Mouse (Mus musculus) heart, embryonic 13.5 days (tissue): ENCODE data around the gene Cks1b. TPM values are rescaled to one million over a fixed set of nuclear protein-coding genes. Genes with fewer than 3 reads are reported as not detected.

ENCODE experiments used
- ATAC-seq: fragments of 200-750 bp; cut with Nextera tagmentation; 2 replicates; pipeline ENCODE4 v1.8.0; 2017; ENCODE audit warnings: moderate TSS enrichment; ENCODE audit not compliant: insufficient number of reproducible peaks, low FRiP score, low TSS enrichment; ENCODE audit errors: extremely low read depth
- H3K27ac ChIP-seq: fragments of 300-500 bp; sonication (generic); replicated peaks from 2 replicates; pipeline ENCODE4 v1.5.1; 2015; ENCODE audit warnings: moderate library complexity, mild to moderate bottlenecking, inconsistent platforms
- H3K27me3 ChIP-seq: fragments of 300-500 bp; sonication (generic); replicated peaks from 2 replicates; pipeline ENCODE4 v1.6.1; 2015; ENCODE audit warnings: mild to moderate bottlenecking, inconsistent platforms
- H3K36me3 ChIP-seq: fragments of 300-500 bp; sonication (generic); 2 replicates; pipeline ENCODE4 v1.6.1; 2015; ENCODE audit warnings: mild to moderate bottlenecking, inconsistent platforms
- H3K4me1 ChIP-seq: fragments of 300-500 bp; sonication (generic); 2 replicates; pipeline ENCODE4 v1.6.1; 2015; ENCODE audit warnings: inconsistent platforms
- H3K4me2 ChIP-seq: fragments of 300-500 bp; sonication (generic); 2 replicates; pipeline ENCODE4 v1.6.1; 2015; ENCODE audit warnings: inconsistent platforms, mild to moderate bottlenecking, moderate library complexity
- H3K4me3 ChIP-seq: fragments of 300-500 bp; sonication (generic); 2 replicates; pipeline ENCODE4 v1.5.1; 2015; ENCODE audit warnings: moderate library complexity, mild to moderate bottlenecking, inconsistent platforms
- H3K9ac ChIP-seq: fragments of 300-500 bp; sonication (generic); 2 replicates; pipeline ENCODE4 v1.6.1; 2015; ENCODE audit warnings: inconsistent platforms, mild to moderate bottlenecking, moderate library complexity
- H3K9me3 ChIP-seq: fragments of 300-500 bp; sonication (generic); 2 replicates; pipeline ENCODE4 v1.6.1; 2016; ENCODE audit warnings: inconsistent platforms
- WGBS: fragments of 180-500 bp; shearing (Covaris S2); methylation state at CpG from one replicate; pipeline ENCODE4 v1.1.7; 2015; ENCODE audit warnings: mixed read lengths; 5-methylcytosine and 5-hydroxymethylcytosine counted together
- polyA plus RNA-seq: library from polyadenylated mRNA; unstranded; fragments of >200 nt; fragmentation: Nextera tagmentation; extraction: Ambion mirVana; gene quantifications from 2 replicates; pipeline ENCODE4 v1.2.1, GENCODE M21; 2015

Cks1b gene
- polyA plus RNA-seq, 1 experiment from 2014 or later = 339 TPM

DNA sequence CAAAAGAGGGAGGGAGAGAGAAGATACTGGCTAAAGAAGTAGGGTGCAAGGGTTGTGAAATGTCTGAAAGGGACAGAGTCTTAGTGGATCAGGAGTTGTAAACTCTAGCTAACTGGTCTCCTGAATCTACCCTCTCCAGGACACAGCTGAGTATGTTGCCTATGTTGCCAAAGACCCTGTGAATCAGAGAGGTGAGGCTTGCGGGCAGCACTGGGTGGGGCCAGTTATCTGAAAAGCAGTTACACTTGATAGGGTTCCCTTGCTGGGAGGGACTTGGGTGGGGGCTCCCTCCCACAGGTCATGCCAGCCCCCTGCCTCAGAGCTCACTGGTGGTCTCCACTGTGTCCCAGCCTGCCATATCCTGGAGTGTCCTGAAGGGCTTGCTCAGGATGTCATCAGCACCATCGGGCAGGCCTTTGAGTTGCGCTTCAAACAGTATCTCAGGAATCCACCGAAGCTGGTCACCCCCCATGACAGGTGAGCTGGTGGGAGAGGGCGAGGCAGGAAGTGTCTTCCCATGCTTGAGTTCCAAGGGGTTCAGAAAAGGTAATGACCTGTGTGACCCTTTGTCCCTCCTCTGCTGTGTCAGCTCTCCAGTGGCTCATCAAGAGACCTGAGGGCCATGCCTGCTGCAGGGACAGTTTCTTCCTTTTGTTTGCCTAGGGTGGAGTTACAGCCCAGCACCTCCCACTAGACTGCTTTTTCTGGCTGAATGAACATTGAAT lies 6.4 kb upstream of the Cks1b start:
- WGBS = 63% methylated on average over 5 of the region's 5 CpGs
- peaks cover 58% of the 10 kb centered on the region for H3K36me3 ChIP-seq
- no peaks in the 10 kb centered on the region for H3K9me3 ChIP-seq
- H3K27ac ChIP-seq = peak overlapping the region; percentile 10
- peaks cover 55% of the 10 kb centered on the region for H3K4me1 ChIP-seq
- no peak for ATAC-seq
- H3K9ac ChIP-seq = no peak overlapping the region; the same call in 1 of the 2 replicates
- no peaks in the 10 kb centered on the region for H3K27me3 ChIP-seq
- no peak overlapping the region for H3K4me2 ChIP-seq
- no peak overlapping the region for H3K4me3 ChIP-seq

GRCm38 (mm10) chr3:89422556-89423205 lies 4.5 kb upstream of the Cks1b start:
- H3K9ac ChIP-seq = peak overlapping the region; percentile 89
- H3K27ac ChIP-seq = peak overlapping the region; percentile 98; the same call in 1 of the 2 replicates
- H3K27me3 ChIP-seq = no peaks in the 10 kb centered on the region
- H3K9me3 ChIP-seq = no peaks in the 10 kb centered on the region
- peaks cover 46% of the 10 kb centered on the region for H3K36me3 ChIP-seq
- peaks cover 55% of the 10 kb centered on the region for H3K4me1 ChIP-seq
- WGBS = 62% methylated on average over 6 of the region's 6 CpGs
- H3K4me3 ChIP-seq = peak overlapping the region; percentile 63
- ATAC-seq = no peak
- H3K4me2 ChIP-seq = peak overlapping the region; percentile 84

DNA sequence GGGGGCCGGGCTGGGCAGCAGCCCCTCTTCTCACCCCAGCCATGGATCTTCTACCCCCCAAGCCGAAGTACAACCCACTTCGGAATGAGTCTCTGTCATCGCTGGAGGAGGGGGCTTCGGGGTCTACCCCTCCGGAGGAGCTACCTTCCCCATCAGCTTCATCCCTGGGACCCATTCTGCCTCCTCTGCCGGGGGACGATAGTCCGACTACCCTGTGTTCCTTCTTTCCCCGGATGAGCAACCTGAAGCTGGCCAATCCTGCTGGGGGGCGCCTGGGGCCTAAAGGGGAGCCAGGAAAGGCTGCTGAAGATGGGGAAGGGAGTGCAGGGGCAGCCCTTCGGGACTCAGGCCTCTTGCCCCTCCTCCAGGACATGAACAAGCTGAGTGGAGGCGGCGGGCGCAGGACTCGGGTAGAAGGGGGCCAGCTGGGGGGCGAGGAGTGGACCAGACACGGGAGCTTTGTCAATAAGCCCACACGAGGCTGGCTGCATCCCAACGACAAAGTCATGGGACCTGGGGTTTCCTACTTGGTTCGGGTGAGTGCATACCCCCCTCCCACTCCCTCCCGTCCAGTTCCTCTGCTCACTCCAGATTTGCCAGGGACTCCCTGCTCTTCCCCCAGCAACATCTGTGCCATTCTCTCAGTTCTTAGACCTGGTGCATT lies 3.8 kb upstream of the Cks1b start:
- Histone ChIP-seq H3K27me3 (no peaks in the 10 kb centered on the region), H3K9me3 (no peaks in the 10 kb centered on the region), H3K27ac (peak overlapping the region; percentile 98), H3K9ac (peak overlapping the region; percentile 89), H3K36me3 (peaks cover 38% of the 10 kb centered on the region), H3K4me1 (peaks cover 61% of the 10 kb centered on the region), H3K4me3 (peak overlapping the region; percentile 63), H3K4me2 (peak overlapping the region; percentile 84)
- ATAC-seq = no peak
- WGBS = 6% methylated on average over 22 of the region's 22 CpGs

DNA sequence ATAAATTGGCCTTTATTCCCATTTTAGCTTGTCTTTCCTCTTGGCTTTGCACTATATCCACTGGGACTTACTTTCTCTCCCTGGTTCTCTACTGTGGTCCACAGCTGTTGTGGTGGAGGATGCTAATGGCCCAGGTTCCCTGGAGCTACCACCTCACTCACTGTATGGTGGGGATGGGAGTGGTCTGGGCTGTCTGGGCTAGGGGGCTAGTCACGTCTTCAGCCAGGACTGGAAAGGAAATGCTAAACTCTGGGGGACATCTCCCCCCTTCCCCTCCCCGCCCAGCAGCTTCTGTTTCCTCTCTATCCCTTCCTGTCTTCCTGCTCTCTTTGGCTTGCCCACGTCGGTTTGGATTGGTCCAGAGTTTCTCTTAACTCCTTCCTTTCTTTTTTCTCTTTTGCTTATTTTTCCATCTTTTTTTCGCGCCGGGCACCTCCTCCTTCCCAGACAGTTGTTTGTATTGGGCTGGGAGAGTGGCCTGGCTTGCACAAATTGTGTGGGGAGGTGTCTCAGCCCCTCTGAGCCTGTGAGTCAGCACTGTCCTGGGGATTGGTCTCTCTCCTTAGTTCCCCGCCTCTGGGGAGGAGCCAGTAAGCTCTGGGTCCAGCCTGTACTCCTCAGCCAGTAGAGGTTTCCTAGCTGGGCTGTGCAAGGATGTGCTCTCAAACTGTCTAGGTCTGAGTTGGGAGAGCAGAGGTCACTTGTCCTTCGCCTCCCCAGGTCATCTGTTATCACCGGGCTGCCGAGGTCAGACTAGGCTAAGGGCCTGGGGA lies 3.0 kb upstream of the Cks1b start:
- Histone ChIP-seq H3K9ac (peak overlapping the region; percentile 89), H3K4me3 (peak overlapping the region; percentile 63), H3K9me3 (no peaks in the 10 kb centered on the region), H3K4me1 (peaks cover 69% of the 10 kb centered on the region), H3K27ac (peak overlapping the region; percentile 98), H3K27me3 (no peaks in the 10 kb centered on the region), H3K36me3 (peaks cover 34% of the 10 kb centered on the region), H3K4me2 (peak overlapping the region; percentile 84)
- peak; percentile 78 for ATAC-seq
- WGBS = 5% methylated on average over 11 of the region's 11 CpGs

- no peaks in the 10 kb centered on the region for H3K27me3 ChIP-seq
- H3K4me2 ChIP-seq = peak overlapping the region; percentile 84
- H3K9ac ChIP-seq = peak overlapping the region; percentile 89
- H3K4me1 ChIP-seq = peaks cover 69% of the 10 kb centered on the region
- H3K9me3 ChIP-seq = no peaks in the 10 kb centered on the region
- ATAC-seq = no peak
- peak overlapping the region; percentile 74 for H3K4me3 ChIP-seq
- WGBS = 46% methylated on average over 2 of the region's 2 CpGs
- peak overlapping the region; percentile 98 for H3K27ac ChIP-seq
- H3K36me3 ChIP-seq = peaks cover 34% of the 10 kb centered on the region
Measured at GRCm38 (mm10) chr3:89420421-89420820, 2.2 kb upstream of the Cks1b start.

DNA sequence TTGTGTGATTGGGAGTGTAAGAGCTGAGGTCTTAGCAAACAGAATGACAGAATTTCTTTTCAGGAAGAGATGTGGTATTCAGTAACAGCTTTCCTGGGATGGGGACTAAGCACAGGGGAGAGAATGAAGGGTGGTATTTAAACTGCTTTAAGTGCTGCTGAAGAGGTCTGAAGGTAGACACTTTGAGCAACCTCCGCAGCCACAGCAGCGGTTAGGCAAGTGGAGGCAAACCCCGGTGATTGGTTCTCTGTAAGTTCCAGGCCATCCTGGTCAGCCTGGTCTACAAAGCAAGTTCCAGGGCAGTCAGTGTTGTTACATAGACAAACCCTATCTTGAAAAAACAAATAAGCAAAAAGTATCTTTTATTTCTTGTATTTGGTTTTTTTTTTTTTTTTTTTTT lies 1.8 kb upstream of the Cks1b start:
- ATAC-seq = no peak
- Histone ChIP-seq H3K9me3 (no peaks in the 10 kb centered on the region), H3K36me3 (peaks cover 34% of the 10 kb centered on the region), H3K27ac (peak overlapping the region; percentile 98), H3K9ac (peak overlapping the region; percentile 85), H3K4me2 (peak overlapping the region; percentile 84), H3K4me1 (peaks cover 66% of the 10 kb centered on the region), H3K4me3 (peak overlapping the region; percentile 74), H3K27me3 (no peaks in the 10 kb centered on the region)
- 9% methylated on average over 3 of the region's 3 CpGs for WGBS

DNA sequence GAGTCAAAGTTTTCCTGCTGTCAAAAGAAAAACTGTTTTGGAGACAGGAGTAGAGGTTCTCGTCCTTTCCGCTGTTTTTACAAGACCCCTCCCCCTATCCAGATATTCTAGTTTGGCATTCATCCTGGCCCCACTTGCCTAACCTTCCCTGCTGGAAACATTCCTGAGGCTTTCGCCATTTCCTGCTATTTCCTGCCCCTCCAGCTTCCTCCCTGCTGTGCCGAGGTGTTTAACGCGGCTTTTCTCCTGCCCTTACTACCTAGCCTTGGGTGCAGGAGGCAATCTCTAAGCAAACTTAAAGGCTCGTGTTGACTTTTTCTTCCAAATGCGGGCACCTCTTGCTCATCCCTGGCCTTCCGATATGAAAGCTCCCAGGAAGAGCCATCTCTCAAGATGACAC lies 1.4 kb upstream of the Cks1b start:
- Histone ChIP-seq H3K27me3 (no peaks in the 10 kb centered on the region), H3K4me2 (peak overlapping the region; percentile 84), H3K27ac (peak overlapping the region; percentile 98), H3K4me3 (peak overlapping the region; percentile 74), H3K9ac (peak overlapping the region; percentile 85), H3K36me3 (peaks cover 34% of the 10 kb centered on the region), H3K4me1 (peaks cover 63% of the 10 kb centered on the region), H3K9me3 (no peaks in the 10 kb centered on the region)
- ATAC-seq = no peak
- WGBS = 2% methylated on average over 9 of the region's 9 CpGs

GRCm38 (mm10) chr3:89418861-89419250 lies 673 bp upstream of the Cks1b start:
- peak overlapping the region; percentile 74 for H3K4me3 ChIP-seq
- WGBS = under 1% methylated on average over 16 of the region's 16 CpGs
- peaks cover 34% of the 10 kb centered on the region for H3K36me3 ChIP-seq
- peak overlapping the region; percentile 85 for H3K9ac ChIP-seq
- H3K27me3 ChIP-seq = no peaks in the 10 kb centered on the region
- H3K4me2 ChIP-seq = peak overlapping the region; percentile 84
- H3K4me1 ChIP-seq = peaks cover 57% of the 10 kb centered on the region
- H3K9me3 ChIP-seq = no peaks in the 10 kb centered on the region
- peak; percentile 15; the same call in 1 of the 2 replicates for ATAC-seq
- peak overlapping the region; percentile 98 for H3K27ac ChIP-seq

DNA sequence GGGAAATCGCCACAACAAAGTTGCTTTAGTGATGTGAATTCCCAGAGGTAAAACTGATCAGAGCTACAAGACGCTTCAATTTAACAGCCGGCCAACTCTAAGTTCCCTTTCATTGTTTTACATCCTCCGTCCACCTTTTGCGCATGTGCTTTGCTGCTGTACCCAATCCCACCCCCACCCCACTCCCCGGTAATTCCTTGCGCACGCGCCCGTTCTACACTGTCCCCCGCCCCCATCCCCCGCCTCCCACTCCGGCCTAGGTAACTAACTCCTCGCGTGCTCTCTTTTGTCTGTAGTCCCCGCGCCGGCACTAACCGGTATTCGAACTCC lies 378 bp downstream of the Cks1b start:
- H3K36me3 ChIP-seq = peaks cover 36% of the 10 kb centered on the region
- WGBS = under 1% methylated on average over 20 of the region's 20 CpGs
- peak overlapping the region; percentile 78 for H3K27ac ChIP-seq
- peak overlapping the region; percentile 80 for H3K9ac ChIP-seq
- peak overlapping the region; percentile 74 for H3K4me3 ChIP-seq
- H3K4me1 ChIP-seq = peaks cover 46% of the 10 kb centered on the region
- peak overlapping the region; percentile 84 for H3K4me2 ChIP-seq
- no peaks in the 10 kb centered on the region for H3K27me3 ChIP-seq
- no peaks in the 10 kb centered on the region for H3K9me3 ChIP-seq
- ATAC-seq = 0 out of 2 replicates have a peak, but pooled peaks have one; percentile 0

GRCm38 (mm10) chr3:89417131-89417530 lies 1.1 kb downstream of the Cks1b start:
- Histone ChIP-seq H3K4me1 (peaks cover 39% of the 10 kb centered on the region), H3K4me2 (peak overlapping the region; percentile 84), H3K27ac (peak overlapping the region; percentile 78), H3K4me3 (peak overlapping the region; percentile 74), H3K9ac (peak overlapping the region; percentile 80), H3K9me3 (no peaks in the 10 kb centered on the region), H3K36me3 (peaks cover 36% of the 10 kb centered on the region), H3K27me3 (no peaks in the 10 kb centered on the region)
- no peak for ATAC-seq
- 23% methylated on average over 2 of the region's 2 CpGs for WGBS

DNA sequence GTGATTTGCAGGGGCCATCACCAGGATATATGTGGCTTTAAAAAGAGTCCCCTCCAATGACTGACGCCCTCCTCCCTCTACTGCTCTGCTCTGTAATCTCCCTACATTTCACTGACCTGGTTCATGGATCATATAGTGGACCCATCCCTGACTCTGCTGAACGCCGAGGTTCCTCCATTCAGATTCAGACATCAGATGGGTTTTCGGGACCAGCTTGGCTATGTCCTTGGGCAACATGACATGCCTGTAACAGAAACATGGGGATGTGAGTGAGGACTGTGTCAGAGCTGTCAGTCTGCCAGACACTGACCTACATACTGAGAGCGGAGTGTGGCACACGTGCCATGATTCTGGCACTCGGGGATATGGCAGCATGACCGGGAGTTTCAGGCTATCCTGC lies 2.0 kb downstream of the Cks1b start:
- no peak overlapping the region for H3K4me3 ChIP-seq

More for the DNA sequence above, 2.0 kb downstream of the Cks1b start:
- no peak for ATAC-seq
- peaks cover 36% of the 10 kb centered on the region for H3K36me3 ChIP-seq
- H3K4me2 ChIP-seq = peak overlapping the region; percentile 84; the same call in 1 of the 2 replicates
- H3K9ac ChIP-seq = 0 out of 2 replicates have a peak overlapping the region, but pooled peaks have one; percentile 0
- H3K27ac ChIP-seq = no peak overlapping the region
- H3K27me3 ChIP-seq = no peaks in the 10 kb centered on the region
- 91% methylated on average over 8 of the region's 8 CpGs for WGBS
- H3K9me3 ChIP-seq = no peaks in the 10 kb centered on the region
- H3K4me1 ChIP-seq = peaks cover 33% of the 10 kb centered on the region
